10 mouse cellular contexts compared by ENCODE assay signal in genomic region chr8:119913181-119913580, GRCm38 (mm10). TPM values are rescaled to one million over a fixed set of nuclear protein-coding genes. Genes with fewer than 3 reads are reported as not detected.
A peak's percentile ranks its signal among the peaks of the same experiment; 100 is the strongest.
DNase-seq lines count a peak whose midpoint lies in the region; ATAC-seq and TF ChIP-seq lines count a peak whose summit lies in the region.
"Had no signal": no experiment of that assay in that cellular context is flagged by ENCODE, and none has a peak within 500 bp of the region (broad histone marks: within the 10 kb centered on the region; RNA-seq: fewer than 3 reads in every experiment).

No protein-coding gene starts in this region.

- no peak for DNase-seq in stomach, postnatal 0 days (ENCODE audit: low spot score)
- DNase-seq in liver, postnatal 0 days, result no peak
- DNase-seq in adrenal gland, adult (ENCODE audit: inconsistent age in 2 of 2, low spot score in 1 of 2), result no peak
- DNase-seq: cerebellum, adult 18-20 months; gastrocnemius, adult 2 months had no signal

- no peak for TF ChIP-seq CTCF in stomach, postnatal 0 days (IDR thresholded peaks at IDR 0.05; ENCODE audit: low read depth)
- TF ChIP-seq CTCF in liver, postnatal 0 days (IDR thresholded peaks at IDR 0.05; ENCODE audit: low read depth), result no peak

- H3K9me3 ChIP-seq in stomach, embryonic 14.5 days (ENCODE audit: control insufficient read depth, low read depth, low read length), result no peaks in the 10 kb centered on the region
- no peaks in the 10 kb centered on the region for H3K9me3 ChIP-seq in stomach, postnatal 0 days (ENCODE audit: control insufficient read depth, low read length)
- H3K9me3 ChIP-seq in forebrain, embryonic 16.5 days (ENCODE audit: control insufficient read depth, low read length), result no peaks in the 10 kb centered on the region
- H3K9me3 ChIP-seq in liver, postnatal 0 days (ENCODE audit: low read length), result no peaks in the 10 kb centered on the region
- H3K9me3 ChIP-seq in stomach, embryonic 16.5 days (replicated peaks; ENCODE audit: control insufficient read depth, low read length), result no peaks in the 10 kb centered on the region

- 60% methylated on average over 3 of the region's 3 CpGs for whole genome bisulfite sequencing in stomach, embryonic 14.5 days
- WGBS in stomach, postnatal 0 days, result 35% methylated on average over 3 of the region's 3 CpGs
- WGBS in forebrain, embryonic 16.5 days, result 76% methylated on average over 3 of the region's 3 CpGs
- 57% methylated on average over 3 of the region's 3 CpGs for WGBS in liver, postnatal 0 days (ENCODE audit: insufficient replicate concordance)
- 56% methylated on average over 3 of the region's 3 CpGs for WGBS in stomach, embryonic 16.5 days

- H3K9ac ChIP-seq in stomach, embryonic 14.5 days (replicated peaks; ENCODE audit: low read depth, low read length), result no peak overlapping the region
- H3K9ac ChIP-seq in stomach, postnatal 0 days (ENCODE audit: low read length), result no peak overlapping the region
- no peak overlapping the region for H3K9ac ChIP-seq in forebrain, embryonic 16.5 days (replicated peaks; ENCODE audit: low read depth, low read length)
- H3K9ac ChIP-seq in liver, postnatal 0 days (replicated peaks), result no peak overlapping the region; the same call in 1 of the 2 replicates
- 0 out of 2 replicates have a peak overlapping the region, but pooled peaks have one; percentile 22 for H3K9ac ChIP-seq in stomach, embryonic 16.5 days (ENCODE audit: low read length)

- peaks cover 43% of the 10 kb centered on the region for H3K4me1 ChIP-seq in stomach, embryonic 14.5 days (ENCODE audit: control insufficient read depth, insufficient read depth, low read length)
- no peaks in the 10 kb centered on the region for H3K4me1 ChIP-seq in stomach, postnatal 0 days (replicated peaks; ENCODE audit: control insufficient read depth, insufficient read depth)
- H3K4me1 ChIP-seq in forebrain, embryonic 16.5 days (replicated peaks; ENCODE audit: control insufficient read depth, insufficient read depth, low read length), result peaks cover 35% of the 10 kb centered on the region
- H3K4me1 ChIP-seq in liver, postnatal 0 days (ENCODE audit: insufficient read depth), result peaks cover 71% of the 10 kb centered on the region
- peaks cover 57% of the 10 kb centered on the region for H3K4me1 ChIP-seq in stomach, embryonic 16.5 days (ENCODE audit: control insufficient read depth, insufficient read depth, low read length)

- peak overlapping the region; percentile 87; the same call in 1 of the 2 replicates for H3K4me2 ChIP-seq in stomach, embryonic 14.5 days (replicated peaks; ENCODE audit: low read depth, low read length)
- no peak overlapping the region; the same call in 1 of the 2 replicates for H3K4me2 ChIP-seq in stomach, postnatal 0 days (replicated peaks; ENCODE audit: low read depth)
- H3K4me2 ChIP-seq in forebrain, embryonic 16.5 days (ENCODE audit: low read length), result peak overlapping the region; percentile 74; the same call in 1 of the 2 replicates
- H3K4me2 ChIP-seq in liver, postnatal 0 days (ENCODE audit: low read depth, low read length), result peak overlapping the region; percentile 89
- peak overlapping the region; percentile 93; the same call in 1 of the 2 replicates for H3K4me2 ChIP-seq in stomach, embryonic 16.5 days (ENCODE audit: low read depth, low read length)

- ATAC-seq in stomach, embryonic 14.5 days (ENCODE audit: insufficient number of reproducible peaks, insufficient read depth, low FRiP score, low read depth), result no peak
- no peak for ATAC-seq in stomach, postnatal 0 days (ENCODE audit: low FRiP score, low TSS enrichment)
- ATAC-seq in forebrain, embryonic 16.5 days, result no peak
- ATAC-seq in liver, postnatal 0 days, result no peak
- no peak for ATAC-seq in stomach, embryonic 16.5 days (ENCODE audit: insufficient read depth, low FRiP score)
- no peak for ATAC-seq in erythroid progenitor cell, adult 5-6 weeks (replicated peaks; ENCODE audit: low FRiP score, poor library complexity, severe bottlenecking)

- no peaks in the 10 kb centered on the region for H3K27me3 ChIP-seq in stomach, embryonic 14.5 days (ENCODE audit: control insufficient read depth, insufficient read depth, low read length)
- no peaks in the 10 kb centered on the region for H3K27me3 ChIP-seq in stomach, postnatal 0 days (ENCODE audit: control insufficient read depth, insufficient read depth, low read length)
- 0 out of 2 replicates have a peak, but pooled peaks cover 2% of the 10 kb centered on the region for H3K27me3 ChIP-seq in forebrain, embryonic 16.5 days (replicated peaks; ENCODE audit: control insufficient read depth, insufficient read depth, low read length)
- no peaks in the 10 kb centered on the region for H3K27me3 ChIP-seq in liver, postnatal 0 days (ENCODE audit: insufficient read depth, low read length)
- H3K27me3 ChIP-seq in stomach, embryonic 16.5 days (ENCODE audit: control insufficient read depth, insufficient read depth, low read length), result no peaks in the 10 kb centered on the region

- no peaks in the 10 kb centered on the region for H3K36me3 ChIP-seq in stomach, embryonic 14.5 days (ENCODE audit: control insufficient read depth, insufficient read depth, low read length)
- H3K36me3 ChIP-seq in stomach, postnatal 0 days (ENCODE audit: control insufficient read depth, insufficient read depth, low read length), result no peaks in the 10 kb centered on the region
- H3K36me3 ChIP-seq in forebrain, embryonic 16.5 days (ENCODE audit: control insufficient read depth, insufficient read depth), result no peaks in the 10 kb centered on the region
- no peaks in the 10 kb centered on the region for H3K36me3 ChIP-seq in liver, postnatal 0 days (replicated peaks; ENCODE audit: insufficient read depth, low read length)
- H3K36me3 ChIP-seq in stomach, embryonic 16.5 days (ENCODE audit: control insufficient read depth, insufficient read depth, low read length), result no peaks in the 10 kb centered on the region

- no peak for TF ChIP-seq EP300 in stomach, postnatal 0 days (optimal IDR thresholded peaks at IDR 0.05)
- TF ChIP-seq EP300 in liver, postnatal 0 days (IDR thresholded peaks at IDR 0.05; ENCODE audit: low read depth), result no peak

- no peak overlapping the region for H3K4me3 ChIP-seq in stomach, embryonic 14.5 days (ENCODE audit: low read depth, low read length)
- no peak overlapping the region for H3K4me3 ChIP-seq in stomach, postnatal 0 days (ENCODE audit: low read depth, low read length)
- H3K4me3 ChIP-seq in forebrain, embryonic 16.5 days (replicated peaks; ENCODE audit: low read length), result no peak overlapping the region; the same call in 1 of the 2 replicates
- H3K4me3 ChIP-seq in liver, postnatal 0 days (ENCODE audit: low read depth, low read length), result no peak overlapping the region
- H3K4me3 ChIP-seq in stomach, embryonic 16.5 days (replicated peaks; ENCODE audit: low read length), result 0 out of 2 replicates have a peak overlapping the region, but pooled peaks have one; percentile 2
- H3K4me3 ChIP-seq: gastrocnemius, adult 2 months had no signal

- no peak overlapping the region for H3K27ac ChIP-seq in stomach, embryonic 14.5 days (ENCODE audit: low read length)
- no peak overlapping the region for H3K27ac ChIP-seq in stomach, postnatal 0 days (replicated peaks)
- no peak overlapping the region for H3K27ac ChIP-seq in forebrain, embryonic 16.5 days (ENCODE audit: low read length)
- peak overlapping the region; percentile 85 for H3K27ac ChIP-seq in liver, postnatal 0 days (ENCODE audit: low read depth)
- peak overlapping the region; percentile 17; the same call in 1 of the 2 replicates for H3K27ac ChIP-seq in stomach, embryonic 16.5 days (ENCODE audit: low read length)
- H3K27ac ChIP-seq: gastrocnemius, adult 2 months had no signal

RNA-seq across cellular contexts. Expression of gene Gm20388, which starts 2.5 kb away (rescaled TPM):
- polyA plus RNA-seq in stomach, embryonic 14.5 days (2014; fragmentation: Nextera tagmentation; extraction: Ambion mirVana), result 6.2 and 11.4 TPM in 2 replicates
- not detected in 2 replicates for polyA plus RNA-seq in stomach, postnatal 0 days (2015; fragmentation: Nextera tagmentation; extraction: Ambion mirVana)
- polyA plus RNA-seq in forebrain, embryonic 16.5 days (2015; fragmentation: Nextera tagmentation; extraction: Ambion mirVana), result 3.1 and 4.7 TPM in 2 replicates
- not detected in 2 replicates for polyA plus RNA-seq in liver, postnatal 0 days (2015; fragmentation: Nextera tagmentation; extraction: Ambion mirVana)
- 7.4 and 11.0 TPM in 2 replicates for polyA plus RNA-seq in stomach, embryonic 16.5 days (2015; fragmentation: Nextera tagmentation; extraction: Ambion mirVana)
- total RNA-seq in erythroid progenitor cell, adult 5-6 weeks (2015; ENCODE audit: low replicate concordance), result 4.2 and 5.0 TPM in 2 replicates
- total RNA-seq in erythroid progenitor cell, adult 5-6 weeks (2017; ENCODE audit: low replicate concordance), result 7.4 TPM in 1 of 2 replicates, not detected in the other
- total RNA-seq: layer of hippocampus, postnatal 14 days had no signal

RNA-seq across cellular contexts. Expression of gene Usp10, which starts 3.0 kb away (rescaled TPM):
- polyA plus RNA-seq in stomach, embryonic 14.5 days (2014; fragmentation: Nextera tagmentation; extraction: Ambion mirVana), result 110 and 114 TPM in 2 replicates
- polyA plus RNA-seq in stomach, postnatal 0 days (2015; fragmentation: Nextera tagmentation; extraction: Ambion mirVana), result 54.5 and 57.2 TPM in 2 replicates
- 158 TPM in 2 replicates for polyA plus RNA-seq in forebrain, embryonic 16.5 days (2015; fragmentation: Nextera tagmentation; extraction: Ambion mirVana)
- 44.1 and 46.5 TPM in 2 replicates for polyA plus RNA-seq in liver, postnatal 0 days (2015; fragmentation: Nextera tagmentation; extraction: Ambion mirVana)
- polyA plus RNA-seq in stomach, embryonic 16.5 days (2015; fragmentation: Nextera tagmentation; extraction: Ambion mirVana), result 118 and 141 TPM in 2 replicates
- total RNA-seq in erythroid progenitor cell, adult 5-6 weeks (2015; ENCODE audit: low replicate concordance), result 47.8 and 119 TPM in 2 replicates
- total RNA-seq in erythroid progenitor cell, adult 5-6 weeks (2017; ENCODE audit: low replicate concordance), result 77.7 and 112 TPM in 2 replicates

RNA-seq across cellular contexts. Expression of gene Klhl36, which starts 51.1 kb away (rescaled TPM):
- polyA plus RNA-seq in stomach, embryonic 14.5 days (2014; fragmentation: Nextera tagmentation; extraction: Ambion mirVana), result 11.2 and 15.6 TPM in 2 replicates
- 9.0 and 10.0 TPM in 2 replicates for polyA plus RNA-seq in stomach, postnatal 0 days (2015; fragmentation: Nextera tagmentation; extraction: Ambion mirVana)
- polyA plus RNA-seq in forebrain, embryonic 16.5 days (2015; fragmentation: Nextera tagmentation; extraction: Ambion mirVana), result 15.2 and 19.1 TPM in 2 replicates
- polyA plus RNA-seq in liver, postnatal 0 days (2015; fragmentation: Nextera tagmentation; extraction: Ambion mirVana), result 4.3 and 4.9 TPM in 2 replicates
- polyA plus RNA-seq in stomach, embryonic 16.5 days (2015; fragmentation: Nextera tagmentation; extraction: Ambion mirVana), result 10.7 and 12.7 TPM in 2 replicates
- total RNA-seq in erythroid progenitor cell, adult 5-6 weeks (2015; ENCODE audit: low replicate concordance), result 1.1 TPM in 1 of 2 replicates, not detected in the other
- 1.8 and 2.3 TPM in 2 replicates for total RNA-seq in erythroid progenitor cell, adult 5-6 weeks (2017; ENCODE audit: low replicate concordance)

Comparison
In these comparisons a context has a peak if more than half of its experiments do, and no peak if none do; other contexts are left out.
1. H3K27ac ChIP-seq: peak in liver, postnatal 0 days (single experiment) and stomach, embryonic 16.5 days (single experiment); none in stomach, embryonic 14.5 days (single experiment), stomach, postnatal 0 days (single experiment) and forebrain, embryonic 16.5 days (single experiment).